Mouse (Mus musculus): ENCODE results near the gene Usp2.

Gene Usp2

DNA sequence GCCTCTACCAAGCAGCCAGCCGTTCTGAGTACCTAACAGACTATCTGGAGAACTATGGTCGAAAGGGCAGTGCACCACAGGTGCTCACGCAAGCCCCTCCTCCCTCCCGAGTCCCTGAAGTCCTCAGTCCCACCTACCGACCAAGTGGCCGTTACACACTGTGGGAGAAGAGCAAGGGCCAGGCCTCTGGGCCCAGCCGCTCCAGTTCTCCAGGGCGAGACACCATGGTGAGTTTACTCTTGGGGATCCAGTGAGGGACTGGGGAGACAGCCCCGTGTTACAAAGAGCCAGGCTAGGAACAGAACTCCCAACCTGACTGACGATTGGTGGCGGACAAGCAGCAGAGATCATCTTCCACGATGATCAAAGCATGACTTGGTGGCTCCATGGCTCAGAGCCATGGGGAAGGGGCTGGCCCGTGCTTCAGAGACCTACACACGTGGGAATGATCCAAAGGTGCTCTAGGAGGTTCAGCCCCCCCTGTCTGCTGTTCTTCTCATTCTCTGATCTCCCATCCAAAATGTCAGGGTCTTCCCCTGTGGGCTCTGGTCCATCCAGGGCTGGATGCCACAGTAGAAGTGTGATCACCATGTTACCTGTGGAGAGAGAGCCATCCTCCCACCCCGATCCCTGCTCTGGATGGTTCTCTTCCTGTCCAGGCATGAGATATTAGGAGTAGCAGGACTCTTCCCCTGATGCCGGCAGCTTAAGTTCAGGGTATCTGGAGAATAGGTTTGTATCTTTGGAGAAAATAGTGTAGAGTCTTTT lies 9.4 kb downstream of the Usp2 start:
- DNase-seq (ENCODE audit: low read depth, low spot score) = no peak

DNA sequence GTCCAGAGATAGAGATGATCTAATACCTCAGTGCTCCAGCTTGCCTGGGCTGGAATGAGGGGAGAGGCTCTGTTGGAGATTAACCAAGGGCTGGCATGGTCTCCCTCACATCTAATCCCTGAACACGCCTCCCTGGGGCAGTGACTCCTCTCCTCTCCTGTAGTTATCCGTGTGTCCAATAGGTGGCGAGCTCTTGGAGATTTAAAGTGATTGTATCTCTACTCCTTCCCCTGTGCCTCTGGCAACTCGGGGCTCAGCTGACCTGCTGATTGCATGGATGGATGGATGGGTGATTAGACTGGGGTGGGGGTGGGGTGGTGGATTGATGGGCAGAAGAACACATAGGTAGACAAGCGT lies 9.9 kb downstream of the Usp2 start:
- no peak for DNase-seq (ENCODE audit: low read depth, low spot score)

DNA sequence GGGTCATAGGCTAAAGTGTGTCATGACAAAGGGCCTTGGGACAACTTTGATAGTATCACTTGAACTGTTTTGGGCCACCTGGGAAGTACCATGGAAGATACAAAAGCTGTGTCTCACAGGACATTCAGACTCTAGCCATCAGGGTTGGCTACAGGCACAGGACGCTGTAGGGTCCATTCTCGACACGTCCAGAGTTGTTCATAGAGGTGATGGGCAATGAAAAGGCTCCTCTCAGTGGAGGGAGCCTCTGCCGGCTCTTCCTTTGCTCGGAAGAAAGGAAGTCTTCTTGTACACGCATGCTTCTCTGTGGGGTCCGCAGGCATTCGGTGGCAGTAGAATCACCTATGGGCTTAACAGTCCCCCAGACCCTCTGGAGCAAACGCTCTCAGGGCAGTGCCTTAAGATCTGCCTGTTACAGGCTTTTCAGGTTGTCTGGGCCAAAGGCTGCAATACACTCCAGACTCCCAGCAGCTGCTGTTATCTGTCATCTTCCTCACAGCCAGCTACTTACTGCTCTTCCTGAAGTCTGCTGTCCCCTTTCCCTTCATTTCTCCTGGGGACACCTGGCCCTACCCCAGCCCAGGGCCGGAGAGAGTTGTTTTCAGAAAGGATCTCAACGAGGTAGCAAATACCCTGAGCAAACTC lies 10.6 kb downstream of the Usp2 start:
- no peak for DNase-seq (ENCODE audit: low read depth, low spot score)

DNA sequence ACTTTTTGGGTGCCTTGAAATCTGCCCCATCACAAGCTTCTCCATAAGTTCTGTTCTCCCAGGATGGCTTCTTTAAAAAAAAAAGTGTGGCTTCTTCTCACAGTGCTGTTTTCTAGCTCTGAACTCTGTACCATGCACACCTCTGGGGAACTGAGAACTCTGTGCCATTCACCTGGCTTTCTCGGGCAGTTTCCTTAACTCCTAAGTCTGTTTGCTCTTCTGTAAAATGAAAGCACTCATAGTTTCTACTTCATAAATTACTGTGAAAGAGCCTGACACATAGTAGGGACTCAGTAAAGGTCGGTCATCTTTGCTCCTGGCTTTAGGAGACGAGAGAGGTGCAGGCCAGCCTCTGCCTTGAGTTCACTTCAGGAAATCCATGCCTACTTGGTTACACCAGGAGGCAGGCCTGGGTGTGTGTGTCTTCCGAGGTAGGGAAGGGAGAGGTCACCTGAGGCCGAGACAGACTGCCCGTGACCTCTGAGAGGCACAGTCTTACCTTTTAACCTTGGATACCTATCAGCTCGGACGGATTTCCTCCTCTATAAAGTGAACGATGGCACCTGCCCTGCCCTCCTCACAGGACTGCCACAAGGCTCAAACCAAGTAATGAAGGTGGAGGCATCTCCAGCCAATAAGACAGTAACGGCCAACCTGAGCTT lies 11.4 kb downstream of the Usp2 start:
- DNase-seq (ENCODE audit: low read depth, low spot score) = no peak

DNA sequence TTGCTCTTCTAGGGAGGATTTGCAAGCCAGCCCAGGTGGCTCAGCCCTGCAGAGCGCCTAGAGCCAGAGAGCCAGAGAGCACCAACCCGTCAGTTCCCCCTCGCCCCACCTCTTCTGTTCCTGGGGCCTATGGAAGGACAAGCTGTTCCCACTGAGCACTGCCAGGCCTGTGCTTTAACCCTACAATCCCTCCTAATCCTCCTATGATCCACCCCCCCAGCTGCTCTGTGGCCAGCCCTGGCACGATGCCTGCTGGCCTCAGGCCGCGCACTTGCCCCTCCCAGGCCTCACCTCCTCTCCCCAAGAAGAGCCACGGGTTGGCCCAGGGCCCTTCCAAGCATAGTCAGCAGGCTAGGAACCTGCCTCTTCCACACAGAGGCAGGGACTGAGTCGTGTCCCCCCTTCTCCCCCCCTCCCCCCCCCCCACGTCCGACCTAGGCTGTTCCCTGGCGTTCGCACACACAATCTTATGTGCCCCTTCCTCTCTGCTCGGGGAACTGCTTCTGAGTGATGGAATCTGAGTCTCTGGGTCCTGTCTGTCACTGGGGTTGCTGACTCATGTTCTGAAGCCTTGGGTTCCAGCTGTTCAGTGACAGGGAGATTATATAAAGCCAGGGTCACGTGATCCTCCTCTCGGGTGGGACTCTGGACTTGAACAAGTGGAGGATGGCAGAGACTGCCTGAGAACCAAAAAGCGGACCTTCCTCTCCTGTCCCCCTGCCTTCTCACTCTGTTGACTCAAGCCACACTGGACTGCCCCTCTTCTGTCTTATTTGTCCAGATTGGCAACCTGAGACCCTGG lies 12.3 kb downstream of the Usp2 start:
- no peak for DNase-seq (ENCODE audit: low read depth, low spot score)

DNA sequence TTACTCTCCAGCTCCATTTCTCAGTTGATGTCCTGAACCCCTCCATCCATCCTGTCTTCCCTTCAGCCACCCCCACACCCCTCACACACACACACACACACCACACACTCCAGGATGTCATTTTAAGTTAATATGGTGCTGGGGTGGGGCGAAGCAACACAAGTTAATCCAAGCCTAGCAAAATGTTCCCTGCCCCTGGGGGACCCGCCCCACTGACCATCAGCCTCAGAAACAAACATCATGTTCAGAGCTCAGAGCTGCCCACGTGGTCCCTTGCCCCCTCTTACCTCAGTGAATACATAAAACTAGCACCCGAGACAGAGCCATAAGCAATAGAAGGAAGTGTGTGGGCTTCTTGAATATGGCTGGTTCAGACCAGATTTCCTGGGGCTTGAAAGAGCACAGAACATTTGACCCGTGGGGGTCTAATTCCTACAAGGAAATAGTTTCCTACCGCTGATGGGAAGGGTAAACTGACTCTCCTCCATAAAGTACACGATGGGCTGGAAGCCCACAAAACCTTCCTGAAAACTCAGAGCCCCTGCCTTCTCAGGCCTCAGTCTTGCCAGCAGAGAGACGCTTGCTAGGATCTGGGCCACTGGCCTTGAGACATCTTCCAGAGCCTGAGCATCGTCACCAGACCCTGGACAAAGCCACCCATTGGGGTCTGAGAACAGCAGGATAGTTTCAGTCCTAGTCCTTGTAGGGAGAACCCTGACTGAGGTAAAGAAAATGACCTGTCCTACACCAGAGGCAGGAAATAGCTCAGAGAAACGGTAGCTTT lies 13.4 kb downstream of the Usp2 start:
- no peak for DNase-seq (ENCODE audit: low read depth, low spot score)

DNA sequence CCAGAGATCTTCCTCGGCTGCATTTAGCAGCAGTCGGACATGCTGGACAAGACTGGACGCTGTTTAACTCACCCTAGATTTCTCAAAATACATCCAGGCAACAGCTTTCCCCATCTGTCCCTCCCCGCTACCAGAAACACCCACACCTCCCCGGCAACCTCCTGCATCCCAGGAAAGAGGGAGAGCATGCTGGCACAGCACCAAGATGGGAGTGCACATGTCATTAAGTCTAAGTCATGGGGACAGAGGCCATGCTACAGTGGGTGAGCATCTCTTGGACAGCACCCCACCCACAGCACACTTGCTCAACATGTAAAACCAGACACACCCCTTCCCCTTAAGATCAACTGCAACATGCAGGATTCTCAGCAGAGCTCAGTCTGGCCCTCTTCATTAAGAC lies 14.1 kb downstream of the Usp2 start:
- no peak for DNase-seq (ENCODE audit: low read depth, low spot score)

DNA sequence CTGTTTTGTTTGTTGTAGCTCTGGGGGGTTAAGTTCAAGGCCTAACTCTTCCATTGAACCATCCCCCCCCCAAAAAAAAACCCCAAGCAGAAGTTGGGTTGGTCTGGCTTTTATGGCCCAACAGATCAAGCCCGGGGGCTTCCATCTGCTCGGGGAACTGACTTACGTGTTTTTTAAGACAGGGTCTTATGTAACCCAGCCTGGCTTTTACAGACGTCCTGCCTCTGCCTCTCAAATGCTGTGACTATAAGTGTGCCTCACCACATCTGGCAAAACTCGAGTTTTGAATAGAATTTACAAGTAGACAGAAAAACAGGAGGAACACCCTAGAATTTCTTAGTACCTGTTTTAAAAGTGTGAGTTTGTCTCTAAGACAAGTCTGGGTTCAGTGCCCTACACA lies 14.8 kb downstream of the Usp2 start:
- no peak for DNase-seq (ENCODE audit: low read depth, low spot score)

DNA sequence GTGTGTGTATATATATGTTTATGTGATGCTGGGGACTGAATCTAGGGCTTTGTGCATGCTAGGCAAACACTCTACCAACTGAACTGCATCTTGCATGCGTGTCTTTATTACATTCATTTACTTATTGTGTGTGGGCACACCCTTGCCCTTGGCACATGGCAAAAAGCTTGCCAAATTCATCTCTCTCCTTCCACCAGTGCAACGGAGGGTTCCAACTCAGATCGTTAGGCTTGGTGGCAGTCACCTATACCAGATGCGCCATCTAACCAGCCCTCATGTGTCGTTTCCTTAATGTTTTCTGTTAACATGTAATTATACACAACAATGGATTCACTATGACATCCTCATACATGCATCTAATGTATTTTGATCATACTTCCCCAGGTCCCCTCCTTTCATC lies 15.4 kb downstream of the Usp2 start:
- no peak for DNase-seq (ENCODE audit: low read depth, low spot score)

DNA sequence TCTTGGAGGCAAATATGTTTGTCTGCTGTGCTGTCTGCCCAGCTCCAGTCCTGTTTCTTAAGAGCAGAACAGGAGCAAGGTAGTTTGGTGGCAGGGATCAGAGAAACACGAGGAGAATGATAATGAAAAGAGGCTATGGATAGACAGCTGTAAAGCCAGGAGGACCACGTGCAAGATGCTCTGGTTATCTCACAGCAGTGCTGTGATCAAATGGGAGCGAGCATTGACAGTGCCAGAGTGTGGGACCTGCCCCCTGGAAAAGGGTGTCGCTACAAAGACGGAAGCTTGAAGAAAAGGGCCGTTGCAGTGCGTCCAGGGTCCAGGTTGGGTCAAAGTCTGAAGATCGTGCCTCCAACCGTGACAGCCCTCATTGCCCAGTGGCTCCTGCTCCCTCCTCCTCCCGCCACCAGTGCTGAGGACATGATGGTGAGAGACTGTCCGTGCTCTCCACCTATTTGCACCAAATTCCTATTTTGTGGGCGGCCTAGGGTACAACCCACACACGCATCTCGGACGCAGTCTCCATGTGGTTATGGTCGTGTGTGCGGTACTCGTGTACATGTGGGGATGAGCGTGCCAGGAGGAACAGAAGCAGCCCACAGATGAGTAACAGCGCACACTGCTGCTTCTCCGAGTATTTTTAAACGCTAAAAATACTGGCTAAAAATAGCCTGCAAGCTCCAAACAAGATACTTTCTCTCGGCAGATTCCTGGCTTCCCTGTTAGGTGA lies 16.7 kb downstream of the Usp2 start:
- no peak for DNase-seq (ENCODE audit: low read depth, low spot score)

DNA sequence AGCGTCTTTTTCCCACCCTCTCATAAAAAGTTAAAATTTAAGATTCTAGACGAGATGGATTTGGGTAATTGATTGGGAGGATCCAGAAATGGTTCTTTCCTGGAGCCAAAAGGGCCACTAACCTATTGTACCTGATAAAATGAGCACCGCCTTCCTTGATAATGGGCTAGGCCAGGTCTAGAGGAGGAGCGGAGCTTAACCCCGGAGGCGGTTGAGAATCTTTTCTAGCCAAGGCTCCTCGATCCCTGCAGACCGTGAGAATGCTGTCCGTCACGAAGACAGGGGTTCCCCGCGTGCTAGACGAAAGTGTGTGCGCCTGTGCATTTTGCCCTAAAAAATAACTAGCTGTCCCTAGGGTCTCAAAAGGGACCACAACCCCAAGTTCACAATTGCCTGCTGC lies 17.4 kb downstream of the Usp2 start:
- no peak for DNase-seq (ENCODE audit: low read depth, low spot score)

DNA sequence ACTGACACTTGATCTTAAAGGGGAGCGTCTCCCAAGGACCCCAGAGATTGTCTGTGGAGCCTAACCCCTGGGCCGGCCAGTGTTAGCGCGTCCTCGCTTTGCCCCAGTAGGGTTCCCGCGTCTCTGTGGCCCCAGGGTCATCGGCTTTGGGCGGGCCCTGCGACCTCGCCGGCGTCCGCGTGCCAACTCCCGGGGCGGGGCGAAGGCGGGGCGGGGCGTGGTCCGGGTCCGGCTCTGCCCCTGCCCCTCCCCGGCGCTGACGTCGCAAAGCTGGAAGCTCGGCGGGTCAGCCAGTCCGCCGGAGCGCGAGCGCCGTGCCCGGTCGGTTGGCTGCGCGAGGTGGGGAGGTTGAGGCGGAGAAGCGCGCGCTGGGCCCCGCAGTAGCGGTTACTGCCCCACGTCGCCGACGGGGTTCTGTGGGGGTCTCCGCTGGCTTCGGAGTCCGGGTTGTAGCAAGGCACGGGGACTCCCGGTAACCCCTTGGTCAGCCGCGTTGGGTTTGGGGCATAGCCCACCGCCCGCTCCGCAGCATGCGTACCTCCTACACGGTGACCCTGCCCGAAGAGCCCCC lies 17.9 kb downstream of the Usp2 start:
- DNase-seq (ENCODE audit: low read depth, low spot score) = peak; percentile 44

DNA sequence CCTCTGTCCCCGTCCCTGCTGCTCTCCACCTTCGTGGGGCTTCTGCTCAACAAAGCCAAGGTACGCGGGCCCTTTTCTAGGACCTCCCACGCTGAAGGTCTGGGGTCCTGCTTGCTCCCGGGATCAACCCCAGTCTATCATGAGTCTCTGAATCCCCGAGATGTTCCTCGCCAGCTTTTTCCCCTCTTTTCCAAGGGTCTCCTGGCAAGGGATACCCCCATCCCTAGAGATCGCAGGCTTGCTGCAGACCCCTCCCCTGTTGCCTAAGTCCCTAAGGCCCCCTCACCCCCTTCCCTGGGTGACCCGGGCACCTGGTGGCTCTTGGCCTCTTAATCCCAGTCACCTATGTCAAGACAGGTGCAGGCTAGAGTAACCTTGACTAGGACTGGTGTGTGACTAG lies 18.5 kb downstream of the Usp2 start:
- DNase-seq (ENCODE audit: low read depth, low spot score) = no peak

DNA sequence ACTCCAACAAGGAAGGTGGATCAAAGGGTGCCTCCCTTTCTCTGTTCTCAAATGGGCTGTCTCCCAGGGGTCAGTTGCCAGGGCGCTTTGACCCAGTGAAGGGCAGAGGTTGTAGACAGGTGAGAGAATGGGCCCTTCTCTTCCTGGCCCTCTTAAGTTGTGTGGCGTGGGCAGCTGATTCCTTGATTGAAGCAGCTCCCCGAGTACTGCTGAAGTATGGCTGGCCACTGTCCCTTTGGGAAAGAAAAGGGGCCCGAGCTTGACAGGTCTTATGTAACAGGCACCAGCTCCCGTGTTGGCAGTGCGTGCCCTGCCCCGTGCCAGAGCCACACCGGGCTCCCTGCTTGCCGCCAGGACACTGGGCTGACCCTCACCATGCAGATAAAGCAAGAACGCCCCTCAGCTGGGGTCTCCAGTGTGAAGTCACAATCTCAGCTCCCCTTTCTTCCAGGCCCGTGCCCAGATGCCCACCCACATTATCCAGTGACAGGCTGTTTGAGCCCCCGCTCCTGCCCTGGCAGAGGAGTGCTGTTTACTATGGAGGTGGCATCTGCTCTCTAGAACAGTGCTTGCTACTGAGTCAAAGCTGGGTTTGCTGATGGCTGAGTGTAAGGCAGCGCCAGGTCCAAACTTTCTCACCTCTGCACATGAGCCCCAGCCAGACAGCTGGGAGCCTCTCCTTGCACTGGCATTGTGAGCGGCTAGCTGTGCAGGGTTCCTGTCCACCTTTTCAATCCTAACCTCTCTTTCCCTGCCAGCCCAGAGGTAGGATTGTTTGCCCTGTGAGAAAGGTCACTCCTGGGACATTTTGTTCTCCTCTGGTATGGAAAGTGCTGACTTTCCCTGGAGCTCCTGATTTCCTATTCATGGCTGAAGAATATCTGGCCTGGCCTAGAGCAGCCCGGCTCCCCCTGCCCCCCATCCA lies 19.2 kb downstream of the Usp2 start:
- no peak for DNase-seq (ENCODE audit: low read depth, low spot score)

DNA sequence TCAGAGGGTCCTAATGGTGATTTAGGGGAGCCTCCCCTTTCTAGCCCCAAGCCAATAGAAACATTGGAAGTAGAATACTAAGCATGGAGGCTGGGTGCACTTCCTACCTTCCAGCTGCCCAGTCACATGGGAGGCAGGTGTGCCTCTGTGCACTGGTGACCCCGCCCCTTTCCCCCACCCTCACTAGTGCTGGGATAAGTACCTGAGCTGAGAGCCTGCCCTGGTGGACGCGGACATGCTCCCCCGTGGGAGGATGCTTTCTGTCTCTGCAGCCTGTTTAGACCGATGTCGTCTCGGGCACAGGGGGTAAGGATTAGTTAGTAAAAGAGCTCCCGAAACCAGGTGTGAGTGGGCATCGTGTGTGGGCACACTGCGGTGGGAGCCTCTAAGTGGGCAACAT lies 20.1 kb downstream of the Usp2 start:
- no peak for DNase-seq (ENCODE audit: low read depth, low spot score)

DNA sequence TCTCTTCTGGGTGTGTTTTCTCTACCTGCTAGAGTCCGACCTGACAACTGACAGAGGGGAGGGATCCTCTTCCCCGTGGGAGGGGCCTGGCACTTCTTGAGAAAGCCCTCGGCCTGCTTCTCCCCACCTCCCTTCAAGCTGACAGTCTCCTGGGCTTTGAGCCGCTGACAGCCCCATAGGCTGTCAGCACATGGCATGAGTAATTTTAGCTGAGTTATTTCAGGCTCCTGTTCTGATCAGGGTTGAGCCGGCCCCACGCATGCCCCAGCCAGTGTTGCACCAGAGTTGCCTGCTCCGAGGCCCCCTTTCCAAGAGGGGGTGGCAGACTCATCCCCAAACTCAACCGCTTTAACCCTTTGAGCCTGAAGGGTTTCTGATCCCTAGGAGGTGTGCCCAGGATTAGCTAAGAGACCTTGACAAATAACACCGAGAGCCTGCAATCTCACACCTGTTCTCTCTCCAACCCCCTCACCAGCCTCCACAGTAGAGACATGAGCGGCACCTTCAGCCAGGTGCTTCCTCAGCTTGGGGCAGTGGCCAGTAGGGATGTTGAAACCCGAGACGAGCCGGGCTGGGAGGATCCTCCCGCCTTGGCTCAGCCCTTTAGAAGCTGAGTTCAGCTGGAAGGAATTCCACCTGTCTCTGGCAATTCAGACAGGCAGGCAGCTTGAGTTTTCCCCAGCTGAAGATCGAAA lies 21.1 kb downstream of the Usp2 start:
- DNase-seq (ENCODE audit: low read depth, low spot score) = no peak

DNA sequence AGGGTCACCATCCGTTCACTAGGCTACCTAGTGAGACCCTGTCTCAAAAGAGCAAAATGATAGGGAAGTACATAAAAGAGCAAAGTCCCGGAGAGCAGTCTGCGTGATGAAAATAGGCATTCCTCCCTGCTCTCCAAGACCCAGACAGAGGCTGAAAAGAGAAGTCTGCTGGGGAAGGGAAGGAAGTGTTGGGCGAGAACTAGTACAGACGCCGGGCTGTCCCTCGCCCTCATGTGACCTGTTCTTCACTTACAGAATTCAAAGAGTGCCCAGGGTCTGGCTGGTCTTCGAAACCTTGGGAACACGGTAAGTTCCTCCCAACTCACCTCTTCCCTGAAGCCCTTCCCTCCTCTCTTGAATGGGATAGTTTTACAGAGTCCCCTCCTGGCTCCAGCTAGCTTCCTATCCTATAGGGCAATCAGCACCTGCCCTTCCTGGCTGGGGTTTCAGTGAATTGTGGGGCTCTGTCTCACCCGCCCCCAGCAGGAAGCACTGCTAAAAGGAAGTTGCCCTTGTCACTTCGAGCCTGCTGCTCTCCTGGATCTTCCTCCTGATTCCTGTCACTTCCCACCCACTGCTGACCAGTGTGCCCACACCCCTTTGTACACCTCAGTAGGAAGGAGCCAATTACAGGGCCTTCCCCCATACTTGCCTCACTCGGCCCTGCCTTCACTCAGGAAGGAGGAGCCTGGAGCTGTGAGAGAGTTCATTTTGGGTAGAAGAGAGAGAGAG lies 22.2 kb downstream of the Usp2 start:
- DNase-seq (ENCODE audit: low read depth, low spot score) = no peak
